Mouse (Mus musculus) testis, adult 2 months (tissue): Measurements from ENCODE around the gene Agpat2. TPM values are rescaled to one million over a fixed set of nuclear protein-coding genes. Genes with fewer than 3 reads are reported as not detected.

Experiments
- H3K27ac ChIP-seq: fragments of 200-500 bp; 2 replicates; pipeline ENCODE4 v1.5.1; 2012; ENCODE audit warnings: low read depth, low read length; ENCODE audit not compliant: control insufficient read depth, insufficient read depth
- H3K27me3 ChIP-seq: fragments of 200-500 bp; 2 replicates; pipeline ENCODE4 v1.6.1; 2012; ENCODE audit warnings: mild to moderate bottlenecking, low read length, moderate library complexity; ENCODE audit not compliant: control insufficient read depth, insufficient read depth
- H3K36me3 ChIP-seq: fragments of 200-500 bp; 2 replicates; pipeline ENCODE4 v1.6.1; 2012; ENCODE audit warnings: mild to moderate bottlenecking, low read length; ENCODE audit not compliant: control insufficient read depth, insufficient read depth
- H3K4me1 ChIP-seq: fragments of 200-500 bp; 2 replicates; pipeline ENCODE4 v1.6.1; 2012; ENCODE audit warnings: low read length; ENCODE audit not compliant: control insufficient read depth, insufficient read depth
- H3K4me3 ChIP-seq: fragments of 200-500 bp; 2 replicates; pipeline ENCODE4 v1.5.1; 2012; ENCODE audit warnings: low read depth, mild to moderate bottlenecking, low read length, moderate library complexity, mixed read lengths; ENCODE audit not compliant: control insufficient read depth
- CTCF ChIP-seq: fragments of 200-500 bp; IDR thresholded peaks from 2 replicates; pipeline ENCODE4 v1.5.1; 2012; ENCODE audit warnings: low read depth, mild to moderate bottlenecking, inconsistent platforms, low read length, moderate library complexity; ENCODE audit not compliant: control insufficient read depth, insufficient read depth, insufficient replicate concordance
- POLR2A ChIP-seq: fragments of 200-500 bp; IDR thresholded peaks from 2 replicates; pipeline ENCODE4 v1.6.1; 2012; ENCODE audit warnings: low read depth, mild to moderate bottlenecking, inconsistent platforms, low read length, moderate library complexity; ENCODE audit not compliant: control insufficient read depth
- polyA plus RNA-seq: library from polyadenylated mRNA; depleted of rRNA; stranded (reverse); fragments of >200 nt; gene quantifications from 2 replicates; pipeline ENCODE4 v1.2.3, GENCODE M21; 2012

Gene Agpat2
- polyA plus RNA-seq, 1 experiment, result 223 TPM

- no peaks in the 10 kb centered on the region for H3K36me3 ChIP-seq
- TF ChIP-seq POLR2A, result no peak
- no peak for TF ChIP-seq CTCF
- H3K4me3 ChIP-seq, result no peak overlapping the region
- H3K27ac ChIP-seq, result no peak overlapping the region
- no peaks in the 10 kb centered on the region; the same call in 1 of the 2 replicates for H3K4me1 ChIP-seq
- no peaks in the 10 kb centered on the region for H3K27me3 ChIP-seq
Measured at GRCm38 (mm10) chr2:26611054-26611453, 6.8 kb upstream of the Agpat2 start.

DNA sequence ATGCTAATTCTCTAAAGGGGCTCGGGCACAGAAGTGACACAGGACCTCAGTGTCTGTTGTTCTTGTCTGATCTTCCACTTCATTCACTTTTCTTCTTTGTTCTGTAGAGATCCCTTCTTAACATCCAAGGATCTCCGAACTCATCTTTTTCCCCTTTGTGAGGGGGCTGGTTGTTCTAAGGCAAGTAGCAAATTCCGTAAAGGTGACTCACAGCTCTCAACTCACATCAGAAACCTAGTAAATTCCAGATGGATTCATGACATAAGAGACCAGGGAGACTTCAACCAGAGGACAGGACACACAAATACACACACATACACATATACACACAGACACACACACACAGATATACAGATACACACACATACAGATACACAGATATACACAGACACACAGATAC, 6.3 kb upstream of the Agpat2 start:
- Histone ChIP-seq H3K27ac (no peak overlapping the region), H3K4me1 (no peaks in the 10 kb centered on the region; the same call in 1 of the 2 replicates), H3K27me3 (no peaks in the 10 kb centered on the region), H3K36me3 (no peaks in the 10 kb centered on the region), H3K4me3 (no peak overlapping the region)
- TF ChIP-seq CTCF (no peak), POLR2A (no peak)

- H3K27me3 ChIP-seq, result peaks cover 2% of the 10 kb centered on the region; the same call in 1 of the 2 replicates
- no peak overlapping the region for H3K4me3 ChIP-seq
- TF ChIP-seq POLR2A (no peak), CTCF (no peak)
- no peak overlapping the region for H3K27ac ChIP-seq
- peaks cover 3% of the 10 kb centered on the region; the same call in 1 of the 2 replicates for H3K4me1 ChIP-seq
- no peaks in the 10 kb centered on the region for H3K36me3 ChIP-seq
Measured at GRCm38 (mm10) chr2:26609261-26609661, 5.0 kb upstream of the Agpat2 start.

DNA sequence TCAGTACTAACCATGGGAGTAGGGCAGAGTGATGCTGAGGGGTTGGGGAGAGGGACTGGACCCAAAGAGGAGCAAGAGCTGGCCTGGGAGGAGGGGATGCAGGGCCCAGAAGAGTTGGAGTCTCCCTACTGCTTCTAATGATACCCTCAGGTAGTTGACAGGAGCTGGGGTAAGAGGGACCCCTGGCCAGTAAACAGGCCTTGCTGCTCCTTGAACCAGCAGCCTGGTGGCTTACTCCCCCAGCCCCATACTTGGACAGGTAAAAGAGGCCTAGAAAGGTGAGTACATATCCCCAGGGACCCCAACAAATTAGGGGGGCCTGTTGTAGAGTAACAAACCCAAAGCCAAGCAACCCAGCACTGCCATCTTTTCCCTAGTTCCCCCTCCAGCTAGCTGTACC, 4.6 kb upstream of the Agpat2 start:
- TF ChIP-seq POLR2A (no peak), CTCF (no peak)
- Histone ChIP-seq H3K27ac (no peak overlapping the region), H3K36me3 (no peaks in the 10 kb centered on the region), H3K4me3 (no peak overlapping the region), H3K27me3 (peaks cover 2% of the 10 kb centered on the region; the same call in 1 of the 2 replicates), H3K4me1 (peaks cover 3% of the 10 kb centered on the region; the same call in 1 of the 2 replicates)

- no peak overlapping the region for H3K27ac ChIP-seq
Measured at GRCm38 (mm10) chr2:26607056-26607910, 3.1 kb upstream of the Agpat2 start.

GRCm38 (mm10) chr2:26606579-26606978, 2.4 kb upstream of the Agpat2 start:
- Histone ChIP-seq H3K4me1 (peaks cover 3% of the 10 kb centered on the region; the same call in 1 of the 2 replicates), H3K4me3 (no peak overlapping the region), H3K27ac (no peak overlapping the region), H3K36me3 (no peaks in the 10 kb centered on the region), H3K27me3 (peaks cover 2% of the 10 kb centered on the region; the same call in 1 of the 2 replicates)
- TF ChIP-seq CTCF (no peak), POLR2A (no peak)

More at GRCm38 (mm10) chr2:26607056-26607910, 3.1 kb upstream of the Agpat2 start:
- H3K36me3 ChIP-seq, result no peaks in the 10 kb centered on the region
- peaks cover 3% of the 10 kb centered on the region; the same call in 1 of the 2 replicates for H3K4me1 ChIP-seq
- no peak for TF ChIP-seq POLR2A
- TF ChIP-seq CTCF, result no peak
- no peak overlapping the region for H3K4me3 ChIP-seq
- H3K27me3 ChIP-seq, result peaks cover 2% of the 10 kb centered on the region; the same call in 1 of the 2 replicates

DNA sequence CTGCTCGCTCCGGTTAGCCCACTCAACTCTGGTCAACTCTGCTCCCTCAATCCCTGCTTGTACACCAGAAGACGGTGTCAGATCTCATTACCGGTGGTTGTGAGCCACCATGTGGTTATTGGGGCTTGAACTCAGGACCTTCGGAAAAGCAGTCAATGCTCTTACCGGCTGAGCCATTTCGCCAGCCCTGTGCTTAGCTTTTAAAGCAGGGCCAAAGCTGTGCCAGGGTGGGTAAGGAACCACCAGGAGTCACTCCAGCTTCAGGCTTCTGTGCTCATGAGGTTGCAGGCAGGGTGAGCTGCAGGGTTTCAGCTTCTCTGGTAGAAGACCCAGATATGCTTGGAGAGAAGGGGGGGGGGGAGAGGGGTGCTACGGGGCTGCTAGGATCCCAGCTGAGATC, 1.1 kb upstream of the Agpat2 start:
- Histone ChIP-seq H3K36me3 (no peaks in the 10 kb centered on the region), H3K27ac (no peak overlapping the region), H3K4me1 (peaks cover 3% of the 10 kb centered on the region; the same call in 1 of the 2 replicates), H3K4me3 (peak overlapping the region; percentile 67), H3K27me3 (peaks cover 2% of the 10 kb centered on the region; the same call in 1 of the 2 replicates)
- TF ChIP-seq CTCF (no peak), POLR2A (no peak)
